Mouse (Mus musculus) lung, postnatal 14 days (tissue): ENCODE measurements around the gene Fam227a.
A peak's percentile ranks its signal among the peaks of the same experiment; 100 is the strongest.

ENCODE experiments used
- DNase-seq: peaks from one replicate; pipeline ENCODE4 v3.0.0; 2021

The Fam227a gene

DNA sequence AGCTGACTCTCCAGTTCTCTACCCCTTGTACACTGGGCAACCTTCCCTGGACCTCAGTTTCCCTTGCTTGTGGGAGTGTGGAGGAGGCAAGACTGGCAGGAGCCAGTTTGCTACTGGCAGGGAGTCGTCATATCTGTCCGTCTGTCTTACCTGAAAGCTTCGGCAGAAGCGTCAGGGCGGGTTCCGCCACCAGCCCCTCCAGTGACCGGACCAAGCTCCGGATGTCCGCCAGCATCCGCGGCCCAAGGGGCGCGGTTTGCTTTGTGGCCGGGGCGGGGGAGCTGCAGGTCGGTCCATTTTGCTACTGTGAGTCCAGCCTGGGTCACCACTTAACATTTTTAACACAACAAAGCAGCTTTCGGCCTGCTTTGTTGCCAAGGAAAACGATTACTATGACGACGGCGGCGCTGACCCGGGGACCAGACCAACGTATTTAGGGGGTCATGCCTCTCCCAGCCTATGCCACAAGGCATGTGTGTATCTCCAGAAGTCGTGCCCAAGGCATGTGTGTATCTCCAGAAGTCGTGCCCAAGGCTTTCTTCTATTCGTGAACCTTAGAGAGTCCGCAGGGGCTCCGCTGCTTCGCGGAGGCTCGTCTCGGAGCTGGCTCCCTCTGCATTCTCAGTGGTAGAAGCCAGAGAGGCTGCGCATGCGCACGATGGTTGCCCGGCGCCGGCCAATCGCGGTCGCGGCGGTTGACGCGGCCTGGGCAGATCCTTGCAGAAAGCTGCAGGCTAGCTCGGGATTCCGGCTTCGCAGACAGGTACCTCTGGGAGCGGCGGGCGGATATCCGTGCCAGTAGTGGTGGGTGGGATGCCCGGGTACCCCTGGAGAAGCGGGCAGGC is at the start of gene Fam227a, which contains the start of gene Cby1:
TSS of gene Fam227a (minus strand) at position 426 of the 845 bp plus-strand sequence.
TSS of gene Cby1 (plus strand) at position 669 of the 845 bp plus-strand sequence.
- peak; percentile 97 for DNase-seq

DNA sequence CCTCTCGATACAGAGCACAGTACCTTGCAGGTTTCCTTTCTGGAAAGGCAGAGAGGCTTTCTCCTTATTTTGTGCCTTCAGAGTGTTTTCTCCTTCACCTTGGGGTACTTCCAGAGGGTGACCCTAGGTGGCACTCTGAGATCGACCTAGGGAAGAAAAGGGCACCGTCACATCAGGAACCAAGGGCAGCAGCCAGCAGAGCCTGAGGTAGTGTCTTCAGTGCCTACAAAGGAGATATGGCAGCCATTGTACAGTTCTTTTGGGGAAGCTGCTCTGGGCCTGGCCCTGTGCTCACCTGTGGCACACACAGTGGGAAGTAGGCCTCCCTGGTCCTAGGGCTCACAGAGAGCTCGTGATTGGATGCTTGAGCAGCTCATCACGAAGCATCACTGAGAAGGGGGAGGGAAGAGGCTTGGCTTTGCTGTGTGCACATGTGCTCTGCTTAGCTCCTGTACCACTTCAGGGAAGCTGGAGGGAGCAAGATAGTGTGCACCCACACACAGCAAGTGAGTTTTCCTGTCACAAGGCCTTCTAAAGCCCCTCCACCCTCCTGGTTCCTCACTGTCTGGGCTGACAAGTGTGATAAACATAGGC is 49.6 kb upstream of the Fam227a start:
- no peak for DNase-seq

DNA sequence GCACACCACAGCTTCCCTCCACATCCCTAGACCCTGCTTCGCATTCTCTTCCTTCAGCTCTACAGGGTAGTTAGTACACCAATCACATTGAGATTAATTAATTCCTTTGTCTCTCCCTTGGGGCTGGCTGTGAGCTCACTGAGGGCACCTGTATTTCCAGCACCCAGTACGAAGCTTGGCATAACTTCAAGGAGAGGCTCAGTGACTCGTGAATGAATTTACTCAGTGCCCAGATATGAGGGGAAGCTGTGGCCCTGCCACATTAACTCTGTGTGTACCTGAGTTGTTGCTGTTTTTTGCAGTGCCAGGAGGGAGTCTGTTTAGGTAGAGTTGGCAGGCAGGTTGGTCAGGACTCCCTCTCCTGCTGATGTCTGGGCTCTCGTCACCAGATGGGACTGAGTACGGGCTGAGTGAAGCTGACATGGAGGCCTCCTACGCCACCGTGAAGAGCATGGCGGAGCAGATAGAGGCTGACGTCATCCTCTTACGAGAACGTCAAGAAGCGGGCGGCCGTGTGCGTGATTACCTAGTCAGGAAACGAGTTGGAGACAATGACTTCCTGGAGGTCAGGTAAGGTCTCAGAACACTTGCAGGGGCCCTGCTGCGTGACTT is 48.0 kb upstream of the Fam227a start:
- DNase-seq = no peak

DNA sequence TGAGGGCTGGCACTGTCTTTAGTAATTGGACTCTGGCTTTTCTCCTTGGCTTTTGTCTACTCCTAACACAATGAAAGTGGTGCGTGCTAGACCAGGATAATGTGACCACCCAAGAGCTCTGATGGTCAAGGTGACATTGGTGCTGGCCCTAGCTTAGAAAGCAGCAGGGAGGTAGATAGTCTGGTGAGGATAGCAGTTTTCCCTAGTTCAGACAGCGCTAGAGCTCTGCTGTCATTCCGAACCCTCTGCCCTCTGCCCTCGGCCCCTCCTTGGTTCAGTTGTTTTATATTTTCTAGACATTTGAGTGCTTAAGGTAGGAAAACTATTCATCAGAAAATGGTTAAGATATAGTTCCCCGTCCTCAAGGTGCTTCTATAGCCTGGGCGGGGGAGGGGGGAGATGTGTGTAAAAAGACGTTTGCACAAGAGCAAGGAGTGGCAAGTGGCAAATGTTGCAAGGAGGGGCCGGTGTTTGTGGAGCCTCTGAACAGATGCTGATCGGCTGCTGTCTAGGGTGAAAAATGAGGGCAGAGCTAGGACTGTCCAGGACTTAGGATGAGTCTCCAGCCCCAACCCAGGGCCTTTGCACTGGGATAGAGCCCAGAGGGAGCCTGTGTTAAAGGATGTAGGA is 38.9 kb upstream of the Fam227a start:
- no peak for DNase-seq

DNA sequence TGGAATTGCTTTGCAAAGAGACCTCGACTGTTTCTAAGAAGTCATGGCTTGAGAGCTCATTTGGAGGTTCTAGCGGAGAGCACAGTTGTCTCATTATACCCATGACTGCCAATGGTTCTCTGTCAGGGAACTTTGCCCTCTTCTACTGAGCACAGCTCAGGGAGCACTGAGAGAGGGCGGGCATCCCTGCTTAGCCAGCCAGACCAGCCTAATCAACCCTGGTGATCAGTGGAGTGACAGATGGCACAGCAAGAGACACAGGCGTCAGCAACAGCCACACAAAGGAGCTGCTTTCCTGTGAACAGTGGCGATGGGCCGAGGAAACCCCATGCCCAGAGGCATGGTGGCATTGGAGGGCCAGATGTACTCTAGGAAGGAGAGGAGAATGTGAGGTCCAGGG is 38.3 kb upstream of the Fam227a start:
- DNase-seq = no peak

DNA sequence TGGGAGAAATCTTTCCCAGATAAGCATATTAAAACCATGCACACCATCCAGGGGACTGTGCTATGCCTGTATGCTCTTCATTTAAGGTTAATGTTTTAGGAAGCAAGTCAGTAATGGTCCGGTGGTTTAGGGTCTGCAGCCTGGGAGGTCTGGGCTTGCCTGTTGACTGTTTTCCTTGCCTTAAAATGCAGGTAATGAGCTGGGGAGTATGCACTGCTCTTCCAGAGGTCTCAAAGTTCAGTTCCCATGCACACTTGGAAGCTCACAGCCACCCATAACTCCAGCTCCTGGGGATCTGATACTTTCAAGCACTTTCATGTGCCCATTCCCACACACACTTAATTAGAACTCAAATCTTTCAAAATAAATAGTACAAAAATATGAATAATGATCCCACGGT is 37.8 kb upstream of the Fam227a start:
- DNase-seq = no peak

DNA sequence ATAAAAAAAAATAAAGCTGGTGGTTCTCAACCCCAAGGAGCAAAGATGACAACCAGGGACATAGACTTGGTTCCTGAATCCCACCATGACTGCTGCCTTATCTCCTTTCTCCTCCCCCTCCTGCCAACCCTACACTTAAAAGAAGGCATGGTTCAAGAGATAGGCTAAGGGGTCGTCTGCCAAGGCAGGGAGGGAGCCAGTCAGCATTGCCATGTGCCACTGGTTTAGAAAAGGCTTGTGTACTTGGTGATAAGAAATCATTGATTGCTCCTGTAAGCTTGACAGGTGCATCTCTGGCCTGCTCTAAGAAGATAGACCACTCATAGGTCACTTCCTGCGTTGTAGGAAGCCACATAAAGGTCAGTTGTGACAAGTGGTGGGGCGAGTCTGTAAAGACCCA is 36.8 kb upstream of the Fam227a start:
- DNase-seq = no peak

DNA sequence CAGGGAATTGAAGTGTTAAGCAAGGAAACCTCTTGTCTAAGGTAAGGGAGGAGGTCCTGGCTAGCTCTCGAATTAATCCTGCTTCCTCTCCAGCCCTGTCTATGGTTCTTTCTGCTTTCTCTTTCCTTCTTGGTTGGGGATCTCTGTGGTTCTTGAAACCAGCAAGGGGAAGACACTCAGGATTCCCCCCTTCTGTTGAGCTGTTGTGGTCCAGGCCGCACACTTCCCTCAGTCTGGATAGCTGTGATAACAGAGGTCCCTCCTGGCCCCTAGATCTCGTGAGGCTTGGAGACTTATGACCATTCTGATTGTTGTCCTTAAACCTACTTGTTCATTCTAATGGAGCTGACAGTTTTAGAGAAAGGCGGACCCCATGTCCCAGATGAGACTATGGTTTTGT is 35.8 kb upstream of the Fam227a start:
- no peak for DNase-seq

DNA sequence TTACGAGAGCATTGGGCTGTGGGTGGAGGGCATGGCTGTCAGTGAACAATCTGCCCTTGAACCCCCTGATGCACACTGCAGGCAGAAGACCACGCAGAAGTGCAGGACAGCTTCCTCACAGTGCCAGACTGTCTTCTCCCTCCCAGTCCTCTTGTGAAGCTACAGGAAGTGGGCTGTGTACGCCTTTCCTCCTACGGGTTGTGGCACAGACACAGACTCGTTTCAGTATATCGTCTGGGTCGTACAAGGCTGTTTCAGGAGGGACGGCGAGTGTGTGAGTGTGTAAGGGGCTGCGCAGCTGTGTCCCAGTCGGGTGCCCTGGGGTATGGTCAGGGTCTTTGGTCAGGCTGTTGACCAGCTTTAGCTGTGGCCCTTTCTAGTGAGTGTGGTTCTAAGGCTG is 35.0 kb upstream of the Fam227a start:
- DNase-seq = peak; percentile 26

DNA sequence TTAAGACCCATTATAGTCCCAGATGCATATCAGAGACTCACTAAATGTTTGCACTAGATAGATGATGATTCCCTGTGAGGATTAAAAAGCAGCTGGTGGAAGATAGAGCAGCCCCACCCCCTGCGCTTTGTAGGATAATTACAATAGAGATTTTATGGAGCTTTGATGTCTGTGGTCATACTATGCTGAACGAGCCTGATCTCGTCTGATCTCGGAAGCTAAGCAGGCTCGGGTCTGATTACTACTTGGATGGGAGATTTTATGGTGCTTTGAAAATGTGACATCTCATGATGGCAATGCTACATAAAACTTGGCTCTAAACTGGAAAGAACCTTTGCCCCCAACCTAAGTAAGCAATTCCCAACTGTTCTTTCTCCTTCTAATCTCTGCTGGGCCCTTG is 33.6 kb upstream of the Fam227a start:
- DNase-seq = no peak

DNA sequence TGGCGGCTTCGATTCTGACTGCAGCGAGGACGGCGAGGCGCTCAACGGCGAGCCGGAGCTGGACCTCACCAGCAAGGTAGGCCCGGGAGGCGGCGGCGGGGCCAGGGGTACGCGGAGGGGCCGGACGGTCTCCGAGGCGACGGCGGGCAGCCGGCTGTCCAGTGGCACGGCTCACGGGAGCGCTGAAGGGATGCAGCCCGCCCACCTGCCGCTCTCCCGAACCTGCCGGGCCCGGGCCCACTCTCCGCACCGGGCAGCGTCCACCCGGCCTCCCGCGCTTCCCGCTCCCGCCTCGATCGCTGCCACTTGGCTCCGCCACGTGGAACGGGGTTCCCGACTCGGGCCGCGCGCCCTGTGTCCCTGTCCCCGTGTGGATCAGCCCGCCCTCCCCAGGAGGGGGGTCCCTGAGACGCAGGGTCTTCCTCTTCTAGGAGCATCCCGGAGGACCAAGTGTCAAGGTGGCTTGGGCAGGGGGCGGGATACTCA is 32.3 kb upstream of the Fam227a start:
- DNase-seq = no peak

DNA sequence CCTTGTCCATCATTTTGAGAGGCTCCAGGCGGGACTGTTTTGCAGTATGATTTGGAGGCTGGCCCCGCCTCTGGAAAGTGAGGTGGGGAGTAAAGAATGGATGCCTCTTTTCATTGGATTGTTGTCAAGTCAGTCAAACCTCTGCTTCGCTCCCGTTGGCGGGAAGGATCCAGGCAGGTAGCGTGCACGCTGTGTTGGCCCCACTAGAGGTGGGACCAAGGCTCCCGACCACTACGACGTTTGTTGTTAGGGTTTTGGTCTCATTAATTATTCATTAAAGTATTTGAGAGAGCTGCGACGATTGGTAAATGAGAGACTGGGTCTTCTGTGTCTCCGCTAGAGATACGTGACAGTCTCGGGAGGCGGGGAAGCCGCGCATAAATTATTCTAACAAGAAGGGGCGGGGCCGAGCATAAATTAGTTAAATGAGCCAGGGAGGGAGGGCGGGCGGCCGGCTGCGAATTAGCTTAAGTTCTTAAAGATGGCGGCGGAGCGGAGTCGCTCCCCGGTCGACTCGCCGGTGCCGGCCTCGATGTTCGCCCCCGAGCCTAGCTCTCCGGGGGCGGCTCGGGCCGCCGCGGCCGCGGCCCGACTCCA is 31.8 kb upstream of the Fam227a start, which contains the start of gene Gtpbp1:
TSS of gene Gtpbp1 (plus strand) at position 420 of the 597 bp plus-strand sequence.
- peak; percentile 95 for DNase-seq

DNA sequence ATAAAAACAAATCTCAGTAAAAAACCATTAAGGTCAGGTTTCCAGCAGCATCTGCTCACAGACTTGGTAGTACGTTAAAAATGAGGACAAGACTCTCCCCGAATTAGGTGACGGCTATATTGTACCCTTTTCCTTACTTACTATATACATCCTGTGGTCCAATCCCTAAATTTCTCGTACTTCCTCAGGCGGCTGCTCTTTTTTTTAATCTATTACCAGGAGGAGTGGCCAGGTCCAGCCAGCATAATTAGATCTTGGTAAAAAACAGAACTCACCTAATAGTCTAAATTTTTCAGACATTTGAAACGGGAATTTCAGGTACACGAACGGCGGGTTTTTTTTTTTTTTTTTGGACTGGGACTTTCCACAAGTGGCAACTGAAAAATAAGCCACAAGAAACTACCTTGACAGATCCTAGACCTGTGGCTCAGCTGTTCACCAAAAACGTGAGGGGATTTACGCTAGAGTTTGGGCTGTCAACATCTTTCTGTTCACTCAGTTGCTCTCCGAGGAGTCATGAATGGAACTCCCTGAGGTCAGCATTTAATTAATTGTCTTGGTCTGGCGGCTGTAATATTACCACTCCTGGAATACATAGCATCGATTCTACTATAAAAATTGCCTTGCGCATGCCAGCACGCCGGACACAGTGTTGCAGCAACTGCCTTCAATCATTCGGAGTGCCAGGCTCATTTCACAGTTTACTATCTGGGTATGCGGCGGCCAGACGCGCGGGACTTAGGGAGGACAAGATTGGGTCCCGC is 31.1 kb upstream of the Fam227a start:
- no peak for DNase-seq

DNA sequence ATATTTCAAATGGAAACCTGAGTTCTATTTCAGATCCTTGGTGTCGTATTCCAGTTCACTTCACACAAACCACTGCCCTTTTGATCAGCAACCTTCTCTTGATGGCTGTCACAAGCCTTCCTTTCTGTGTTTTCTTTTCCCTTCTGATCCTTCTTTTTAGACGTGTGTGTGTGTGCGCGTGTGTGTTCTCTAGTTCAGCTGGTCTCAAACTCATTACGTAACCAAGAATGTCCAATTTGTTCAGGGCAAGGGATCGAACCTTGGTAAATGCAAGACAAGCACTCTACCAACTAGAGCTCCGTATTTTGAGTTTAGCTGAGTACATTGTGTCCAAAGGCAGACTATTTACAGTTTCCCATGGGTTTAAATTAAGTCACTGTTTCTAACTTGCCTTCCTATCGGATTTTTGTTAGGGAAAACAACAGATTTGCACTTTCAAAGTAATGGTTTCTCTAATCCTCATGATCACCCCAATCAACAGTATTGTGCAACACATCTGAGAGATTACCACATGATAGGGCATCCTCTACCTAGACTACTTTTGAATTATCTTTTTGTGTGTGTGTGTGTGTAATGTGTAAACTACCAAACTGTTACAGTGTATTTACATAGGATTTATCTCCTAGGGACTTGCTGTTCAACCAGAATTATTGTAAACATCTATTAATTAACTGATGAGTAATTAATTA is 29.7 kb upstream of the Fam227a start:
- DNase-seq = no peak

DNA sequence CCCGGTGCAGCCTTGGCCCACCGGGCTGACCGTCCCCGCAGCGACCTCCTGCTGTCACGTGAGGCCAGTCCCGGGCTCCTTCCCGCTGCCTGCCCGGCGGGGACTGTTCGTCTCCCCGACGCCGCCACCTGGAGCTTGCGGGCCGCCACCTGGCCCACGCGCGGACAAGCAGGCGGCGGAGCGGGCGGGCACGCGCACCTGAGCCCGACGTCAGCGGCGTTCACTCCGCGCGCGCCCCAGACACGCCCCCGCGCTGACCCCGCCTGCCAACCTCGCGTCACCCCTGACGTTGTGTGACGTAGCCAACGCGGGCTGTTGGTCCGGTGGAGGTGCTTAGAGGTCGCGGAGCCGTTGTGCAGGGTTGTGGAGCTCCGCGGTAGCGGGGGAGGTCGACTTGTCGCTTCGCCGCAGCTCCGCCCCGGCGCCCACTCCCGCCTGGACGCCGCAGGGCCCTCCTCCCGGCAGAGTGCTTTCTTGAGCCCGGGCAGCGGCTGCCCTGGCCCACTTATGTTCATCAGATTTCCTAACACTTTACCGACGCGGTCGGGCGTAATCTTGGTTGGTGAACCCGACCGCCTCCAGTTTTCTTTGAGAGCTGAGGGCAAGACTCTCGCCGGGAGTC is 29.0 kb upstream of the Fam227a start, which contains the start of gene Josd1:
TSS of gene Josd1 (minus strand) at position 274 of the 622 bp plus-strand sequence.
- peak; percentile 98 for DNase-seq

DNA sequence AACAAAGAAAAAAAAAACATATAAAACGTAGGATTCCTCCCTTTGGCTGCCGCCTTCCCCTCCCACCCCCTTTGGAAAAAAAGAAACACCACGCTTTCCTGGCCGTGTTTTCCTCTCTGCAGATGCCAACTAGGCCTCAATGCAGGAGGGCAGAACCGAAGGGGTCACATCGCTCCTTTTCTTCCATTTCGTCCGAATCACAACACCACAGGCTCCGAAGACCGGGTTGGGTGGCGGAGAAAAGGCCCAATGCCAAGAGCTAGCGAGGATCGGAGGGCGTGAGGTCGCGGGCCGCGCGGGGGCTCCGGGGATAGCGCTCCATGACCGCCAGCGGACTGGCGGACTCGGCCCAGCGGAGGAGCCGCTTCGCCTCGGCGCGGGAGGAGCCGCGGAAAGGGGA is 28.4 kb upstream of the Fam227a start:
- DNase-seq = no peak

DNA sequence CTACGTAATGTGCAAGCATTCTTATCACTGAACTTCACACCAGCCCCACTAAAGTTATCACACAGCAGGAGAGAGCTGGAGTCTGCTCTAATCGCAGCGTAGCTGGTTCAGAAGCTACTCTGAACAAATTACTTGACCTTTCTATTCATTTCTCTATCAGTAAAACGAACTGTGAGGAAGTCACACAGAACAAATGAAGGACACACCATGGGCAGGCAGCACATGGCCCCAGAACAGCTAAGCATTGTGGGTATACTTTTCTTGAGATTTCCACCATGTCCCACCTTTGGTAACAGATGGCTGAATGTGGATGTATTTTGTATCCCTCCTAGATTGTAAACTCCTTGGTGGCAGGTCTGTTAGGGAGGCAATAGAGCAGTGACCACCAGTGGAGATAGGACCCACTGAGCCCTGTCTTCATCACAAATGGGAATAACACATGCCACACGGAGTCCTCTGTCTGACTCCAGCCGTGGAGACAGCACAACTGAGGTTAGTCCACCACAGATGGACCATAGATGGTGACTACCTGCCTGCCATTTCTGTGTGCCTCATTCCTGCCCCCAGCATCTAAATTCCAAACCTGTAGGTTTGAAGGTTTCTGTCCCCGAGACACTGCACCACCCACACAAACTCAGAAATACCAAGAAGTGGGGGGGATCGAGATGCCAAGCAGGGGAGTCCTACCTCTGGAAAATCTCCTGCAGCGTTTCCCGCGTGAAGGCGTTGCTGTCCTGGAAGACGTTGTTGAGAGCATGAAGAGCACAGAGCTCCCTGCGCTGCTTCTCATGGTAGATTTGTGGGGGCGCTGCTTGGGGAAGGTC is 27.5 kb upstream of the Fam227a start:
- no peak for DNase-seq

DNA sequence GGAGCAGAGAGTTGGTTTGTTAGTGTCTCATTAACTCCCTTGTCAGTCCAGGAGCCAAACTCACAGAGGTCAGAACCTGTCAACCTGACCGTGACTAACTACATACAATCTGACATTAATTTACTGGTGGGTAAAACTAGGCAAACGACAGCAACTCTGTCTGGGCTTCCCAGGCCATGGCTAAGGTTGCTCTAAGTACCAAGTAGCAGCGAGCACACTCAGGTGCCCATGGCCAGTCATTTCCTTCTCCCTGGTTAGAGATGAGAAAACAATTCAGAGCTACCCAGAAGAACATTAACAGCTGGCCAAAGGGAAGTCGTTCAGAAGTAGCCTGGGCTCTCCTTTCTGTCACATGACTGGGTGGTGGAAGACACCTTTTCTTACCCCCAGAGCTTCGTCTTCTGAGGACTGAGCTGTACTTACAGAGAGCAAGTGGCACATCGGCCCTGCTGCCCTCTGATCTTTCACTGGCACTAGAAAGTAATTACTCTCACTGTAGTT is 26.4 kb upstream of the Fam227a start:
- no peak for DNase-seq

DNA sequence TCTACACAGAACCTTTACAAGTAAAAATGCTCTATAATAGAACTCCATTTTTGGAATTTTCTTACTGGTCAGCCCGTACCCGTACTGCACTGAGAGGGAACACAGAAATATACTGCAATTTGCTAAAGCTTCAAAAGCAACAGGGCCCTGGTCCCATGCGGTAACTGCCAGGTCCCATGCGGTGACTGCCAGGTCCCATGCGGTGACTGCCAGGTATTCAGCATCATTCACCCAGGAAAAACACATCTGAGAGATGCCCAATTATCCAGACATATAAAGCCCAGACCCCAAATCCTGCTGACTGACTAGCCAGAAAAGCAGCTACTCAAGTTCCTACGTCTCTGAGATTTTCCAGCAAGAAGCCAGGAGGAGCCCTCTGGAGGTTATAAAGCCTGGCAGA is 25.9 kb upstream of the Fam227a start:
- DNase-seq = no peak
